Mouse (Mus musculus) liver, adult 2 months (tissue): ENCODE measurements at regions not wholly inside any gene's neighbourhood (a gene's known extent, or its start where the extent isn't known, plus 50 kb on each side); places are given as distances from the start of the nearest gene placed in this dataset.

Experiments
- CTCF ChIP-seq: fragments of 200-500 bp; IDR thresholded peaks from 2 replicates; pipeline ENCODE4 v1.5.1; 2011; ENCODE audit warnings: low read depth, low read length, control low read depth
- POLR2A ChIP-seq: fragments of 200-500 bp; IDR thresholded peaks from 2 replicates; pipeline ENCODE4 v1.6.1; 2011; ENCODE audit warnings: low read length, control low read depth; ENCODE audit not compliant: insufficient read depth; ENCODE audit errors: extremely low read depth

GRCm38 (mm10) chr16:84584724-84585399, 69.9 kb downstream of the A730009L09Rik start:
- TF ChIP-seq CTCF (no peak), POLR2A (no peak)
